Mouse (Mus musculus) stomach, postnatal 0 days (tissue): ENCODE data around the gene Nhsl1. TPM values are rescaled to one million over a fixed set of nuclear protein-coding genes. Genes with fewer than 3 reads are reported as not detected.

Source experiments
- ATAC-seq: fragments of 200-750 bp; cut with Nextera tagmentation; 2 replicates; pipeline ENCODE4 v1.8.0; 2017; ENCODE audit not compliant: low FRiP score, low TSS enrichment
- DNase-seq: peaks from one replicate; pipeline ENCODE4 v3.0.0-alpha.2; 2016; ENCODE audit warnings: low spot score
- H3K27ac ChIP-seq: fragments of 300-500 bp; sonication (generic); replicated peaks from 2 replicates; pipeline ENCODE4 v1.5.1; 2014; ENCODE audit warnings: mild to moderate bottlenecking, control low read depth
- H3K27me3 ChIP-seq: fragments of 300-500 bp; sonication (generic); 2 replicates; pipeline ENCODE4 v1.6.1; 2014; ENCODE audit warnings: low read length; ENCODE audit not compliant: control insufficient read depth, insufficient read depth
- H3K36me3 ChIP-seq: fragments of 300-500 bp; sonication (generic); 2 replicates; pipeline ENCODE4 v1.6.1; 2014; ENCODE audit warnings: low read length, mixed read lengths; ENCODE audit not compliant: control insufficient read depth, insufficient read depth
- H3K4me1 ChIP-seq: fragments of 300-500 bp; sonication (generic); replicated peaks from 2 replicates; pipeline ENCODE4 v1.6.1; 2014; ENCODE audit warnings: antibody characterized with exemption; ENCODE audit not compliant: control insufficient read depth, insufficient read depth
- H3K4me2 ChIP-seq: fragments of 300-500 bp; sonication (generic); replicated peaks from 2 replicates; pipeline ENCODE4 v1.6.1; 2014; ENCODE audit warnings: low read depth, mild to moderate bottlenecking, control low read depth, moderate library complexity
- H3K4me3 ChIP-seq: fragments of 300-500 bp; sonication (generic); 2 replicates; pipeline ENCODE4 v1.5.1; 2014; ENCODE audit warnings: low read depth, low read length, control low read depth
- H3K9ac ChIP-seq: fragments of 300-500 bp; sonication (generic); 2 replicates; pipeline ENCODE4 v1.6.1; 2014; ENCODE audit warnings: mild to moderate bottlenecking, low read length, control low read depth, mixed read lengths
- H3K9me3 ChIP-seq: fragments of 300-500 bp; sonication (generic); 2 replicates; pipeline ENCODE4 v1.6.1; 2016; ENCODE audit warnings: low read length; ENCODE audit not compliant: control insufficient read depth
- CTCF ChIP-seq: IDR thresholded peaks from 2 replicates; pipeline ENCODE4 v1.5.1; 2016; ENCODE audit warnings: antibody characterized with exemption, low read depth, mild to moderate bottlenecking, moderate library complexity
- EP300 ChIP-seq: optimal IDR thresholded peaks from 2 replicates; pipeline ENCODE3; 2016; ENCODE audit warnings: antibody characterized with exemption
- WGBS: fragments of 180-500 bp; shearing (Covaris S2); extraction: QIAGEN DNeasy Blood & Tissue Kit; methylation state at CpG from one replicate; pipeline ENCODE4 v1.1.7; 2014; 5-methylcytosine and 5-hydroxymethylcytosine counted together
- polyA plus RNA-seq: library from polyadenylated mRNA; unstranded; fragments of >200 nt; fragmentation: Nextera tagmentation; extraction: Ambion mirVana; gene quantifications from 2 replicates; pipeline ENCODE4 v1.2.1, GENCODE M21; 2015

The Nhsl1 gene
- polyA plus RNA-seq, 1 experiment from 2014 or later: 4.3 TPM

- DNase-seq (no peak), ATAC-seq (peak; percentile 35; the same call in 1 of the 2 replicates)
- no peaks in the 10 kb centered on the region for H3K9me3 ChIP-seq
- no peaks in the 10 kb centered on the region for H3K4me1 ChIP-seq
- 78% methylated on average over 11 of the region's 11 CpGs for WGBS
- TF ChIP-seq CTCF: no peak
- no peak for TF ChIP-seq EP300
- H3K4me3 ChIP-seq: no peak overlapping the region
- H3K27me3 ChIP-seq: no peaks in the 10 kb centered on the region
- H3K4me2 ChIP-seq: no peak overlapping the region
- H3K9ac ChIP-seq: no peak overlapping the region
- H3K36me3 ChIP-seq: no peaks in the 10 kb centered on the region
- H3K27ac ChIP-seq: peak overlapping the region; percentile 35; the same call in 1 of the 2 replicates
These were observed 174.5 kb downstream of the Nhsl1 start for GRCm38 (mm10) chr10:18493010-18493894.

- Histone ChIP-seq H3K27ac (no peak overlapping the region), H3K36me3 (no peaks in the 10 kb centered on the region), H3K4me1 (no peaks in the 10 kb centered on the region), H3K9ac (no peak overlapping the region), H3K4me2 (no peak overlapping the region), H3K27me3 (no peaks in the 10 kb centered on the region), H3K4me3 (no peak overlapping the region), H3K9me3 (no peaks in the 10 kb centered on the region)
- DNase-seq: no peak
- TF ChIP-seq CTCF (no peak), EP300 (no peak)
- ATAC-seq: no peak
- WGBS: 53% methylated on average over 7 of the region's 7 CpGs
These were observed 175.5 kb downstream of the Nhsl1 start for GRCm38 (mm10) chr10:18494249-18494648.

GRCm38 (mm10) chr10:18497066-18497465 is 178.3 kb downstream of the Nhsl1 start:
- H3K9me3 ChIP-seq: no peaks in the 10 kb centered on the region
- no peak for ATAC-seq
- H3K9ac ChIP-seq: no peak overlapping the region
- H3K27me3 ChIP-seq: no peaks in the 10 kb centered on the region
- no peak overlapping the region for H3K4me2 ChIP-seq
- H3K27ac ChIP-seq: no peak overlapping the region
- H3K36me3 ChIP-seq: no peaks in the 10 kb centered on the region
- no peak overlapping the region for H3K4me3 ChIP-seq
- no peaks in the 10 kb centered on the region for H3K4me1 ChIP-seq
- 72% methylated on average over 7 of the region's 7 CpGs for WGBS
- no peak for DNase-seq
- no peak for TF ChIP-seq CTCF

DNA sequence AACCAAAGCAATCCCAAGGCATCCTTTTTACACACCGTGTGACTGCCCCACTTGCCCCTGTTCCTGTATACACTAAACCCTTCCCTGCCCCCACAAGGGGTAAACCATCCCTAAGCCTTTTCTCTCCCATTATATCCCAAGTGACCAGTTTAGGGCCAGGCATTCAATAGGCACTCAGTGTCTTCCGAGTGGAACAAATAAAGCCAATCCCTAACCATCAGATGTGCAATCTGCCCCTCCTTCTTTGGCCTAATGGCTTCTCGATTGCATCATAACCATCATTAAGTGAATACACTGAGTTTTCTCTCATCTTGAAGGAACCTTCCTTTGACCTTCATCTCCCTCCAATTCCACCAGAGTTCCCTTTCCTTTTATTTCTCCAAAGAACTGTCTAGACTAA is 183.2 kb downstream of the Nhsl1 start:
- H3K27ac ChIP-seq: no peak overlapping the region
- H3K9me3 ChIP-seq: no peaks in the 10 kb centered on the region
- WGBS: 82% methylated on average over 3 of the region's 3 CpGs
- ATAC-seq (no peak), DNase-seq (no peak)
- no peak overlapping the region for H3K9ac ChIP-seq
- H3K36me3 ChIP-seq: no peaks in the 10 kb centered on the region
- no peak for TF ChIP-seq CTCF
- no peak for TF ChIP-seq EP300
- H3K4me1 ChIP-seq: no peaks in the 10 kb centered on the region
- H3K4me2 ChIP-seq: no peak overlapping the region
- H3K4me3 ChIP-seq: no peak overlapping the region
- no peaks in the 10 kb centered on the region for H3K27me3 ChIP-seq

DNA sequence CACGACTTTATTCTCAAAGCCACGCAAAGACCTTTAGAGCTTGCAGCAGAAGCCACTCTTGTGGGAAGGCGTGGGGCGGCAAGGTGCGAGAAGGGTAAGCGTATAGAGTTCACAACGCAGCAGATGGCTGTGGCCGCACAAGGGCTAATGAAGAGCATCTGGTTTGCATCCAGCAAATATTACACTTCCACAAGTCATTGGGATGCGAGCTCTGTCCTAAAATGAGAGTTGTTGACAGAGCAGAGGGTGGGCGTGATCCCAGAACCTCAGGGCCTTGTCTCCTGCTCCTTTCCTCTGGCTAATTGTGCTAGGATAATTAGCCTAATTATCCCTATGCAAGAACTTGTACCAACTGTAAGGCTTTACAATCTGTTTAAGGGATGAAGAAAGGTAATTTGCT is 186.9 kb downstream of the Nhsl1 start:
- Histone ChIP-seq H3K4me2 (no peak overlapping the region), H3K27me3 (no peaks in the 10 kb centered on the region), H3K4me3 (no peak overlapping the region), H3K36me3 (no peaks in the 10 kb centered on the region), H3K27ac (no peak overlapping the region), H3K9ac (no peak overlapping the region), H3K9me3 (no peaks in the 10 kb centered on the region), H3K4me1 (no peaks in the 10 kb centered on the region)
- DNase-seq (no peak), ATAC-seq (no peak)
- 78% methylated on average over 10 of the region's 10 CpGs for WGBS
- TF ChIP-seq CTCF (no peak), EP300 (no peak)

DNA sequence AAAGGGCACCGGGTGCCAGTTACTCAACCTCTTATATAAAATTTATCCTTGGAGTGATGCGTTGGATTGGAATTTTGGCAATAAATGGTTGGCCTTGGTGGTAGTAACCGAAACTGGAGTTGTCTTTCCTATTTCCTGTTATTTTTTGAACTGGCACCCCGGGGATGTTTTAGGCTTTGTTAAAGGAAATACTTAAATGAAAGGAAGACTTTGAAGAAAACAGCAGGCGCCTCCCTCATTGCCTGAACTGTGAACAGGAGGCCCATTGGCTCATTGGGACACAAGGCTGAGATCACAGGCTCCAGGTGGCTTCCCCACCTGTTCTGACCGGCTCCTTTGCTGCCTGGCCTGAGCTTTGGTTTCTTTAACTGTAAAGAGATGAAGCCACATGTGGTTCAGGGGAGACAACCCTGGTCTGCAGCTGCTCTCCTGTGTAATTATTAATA is 187.7 kb downstream of the Nhsl1 start:
- DNase-seq: no peak
- TF ChIP-seq EP300: no peak
- no peak for TF ChIP-seq CTCF
- H3K4me3 ChIP-seq: no peak overlapping the region
- no peak for ATAC-seq
- H3K4me2 ChIP-seq: no peak overlapping the region
- H3K9me3 ChIP-seq: no peaks in the 10 kb centered on the region
- H3K27me3 ChIP-seq: no peaks in the 10 kb centered on the region
- WGBS: 66% methylated on average over 6 of the region's 6 CpGs
- no peak overlapping the region for H3K9ac ChIP-seq
- H3K36me3 ChIP-seq: no peaks in the 10 kb centered on the region
- H3K27ac ChIP-seq: no peak overlapping the region
- no peaks in the 10 kb centered on the region for H3K4me1 ChIP-seq
